Mouse (Mus musculus) cortical plate, adult 2 months (tissue): ENCODE data around the gene Atxn2l.

Source experiments
- CTCF ChIP-seq: fragments of 200-500 bp; IDR thresholded peaks from 2 replicates; pipeline ENCODE4 v1.5.1; 2011; ENCODE audit warnings: mild to moderate bottlenecking, control low read depth, low read length; ENCODE audit not compliant: insufficient read depth; ENCODE audit errors: extremely low read depth
- POLR2A ChIP-seq: fragments of 200-500 bp; IDR thresholded peaks from 2 replicates; pipeline ENCODE4 v1.6.1; 2011; ENCODE audit warnings: mild to moderate bottlenecking, low read length, control low read depth; ENCODE audit not compliant: insufficient read depth; ENCODE audit errors: extremely low read depth

GRCm38 (mm10) chr7:126472713-126473112 lies 30.5 kb downstream of the Atxn2l start:
- no peak for TF ChIP-seq CTCF
- TF ChIP-seq POLR2A: no peak
